Mouse (Mus musculus): Measurements from ENCODE around the gene Ciita.
A peak's percentile ranks its signal among the peaks of the same experiment; 100 is the strongest.

Ciita gene

GRCm38 (mm10) chr16:10479857-10480256 is at the start of gene Ciita:
TSS of gene Ciita (plus strand) at chr16:10480059.
- DNase-seq (ENCODE audit: low read depth, low spot score) = no peak

GRCm38 (mm10) chr16:10431911-10432310 is 47.9 kb upstream of the Ciita start:
- DNase-seq (ENCODE audit: low read depth, low spot score) = no peak

- no peak for DNase-seq (ENCODE audit: low read depth, low spot score)
These were observed 47.5 kb upstream of the Ciita start for GRCm38 (mm10) chr16:10432387-10432786.

- DNase-seq (ENCODE audit: low read depth, low spot score) = no peak
These were observed 46.5 kb upstream of the Ciita start for GRCm38 (mm10) chr16:10433344-10433743.

GRCm38 (mm10) chr16:10436166-10436565 is 43.7 kb upstream of the Ciita start:
- DNase-seq (ENCODE audit: low read depth, low spot score) = no peak

GRCm38 (mm10) chr16:10438055-10438454 is 41.8 kb upstream of the Ciita start:
- DNase-seq (ENCODE audit: low read depth, low spot score) = no peak

GRCm38 (mm10) chr16:10441328-10441727 is 38.5 kb upstream of the Ciita start:
- DNase-seq (ENCODE audit: low read depth, low spot score) = no peak

GRCm38 (mm10) chr16:10441761-10442160 is 38.1 kb upstream of the Ciita start:
- no peak for DNase-seq (ENCODE audit: low read depth, low spot score)

GRCm38 (mm10) chr16:10443723-10444122 is 36.1 kb upstream of the Ciita start:
- DNase-seq (ENCODE audit: low read depth, low spot score) = no peak

GRCm38 (mm10) chr16:10446573-10447263 is 33.1 kb upstream of the Ciita start:
- no peak for DNase-seq (ENCODE audit: low read depth, low spot score)

- peak; percentile 60 for DNase-seq (ENCODE audit: low read depth, low spot score)
These were observed 32.6 kb upstream of the Ciita start, which contains the start of gene Tvp23a for GRCm38 (mm10) chr16:10447264-10447594. TSS of gene Tvp23a (minus strand) at chr16:10447362.

GRCm38 (mm10) chr16:10447781-10448180 is 32.1 kb upstream of the Ciita start:
- no peak for DNase-seq (ENCODE audit: low read depth, low spot score)

GRCm38 (mm10) chr16:10448931-10449330 is 30.9 kb upstream of the Ciita start:
- DNase-seq (ENCODE audit: low read depth, low spot score) = no peak

- DNase-seq (ENCODE audit: low read depth, low spot score) = no peak
These were observed 28.0 kb upstream of the Ciita start for GRCm38 (mm10) chr16:10451906-10452305.

- no peak for DNase-seq (ENCODE audit: low read depth, low spot score)
These were observed 27.4 kb upstream of the Ciita start for GRCm38 (mm10) chr16:10452445-10452896.

- DNase-seq (ENCODE audit: low read depth, low spot score) = no peak
These were observed 25.8 kb upstream of the Ciita start for GRCm38 (mm10) chr16:10453872-10454582.

GRCm38 (mm10) chr16:10454583-10454974 is 25.3 kb upstream of the Ciita start:
- DNase-seq (ENCODE audit: low read depth, low spot score) = no peak

GRCm38 (mm10) chr16:10460188-10460587 is 19.7 kb upstream of the Ciita start:
- DNase-seq (ENCODE audit: low read depth, low spot score) = no peak

GRCm38 (mm10) chr16:10461178-10461577 is 18.7 kb upstream of the Ciita start:
- DNase-seq (ENCODE audit: low read depth, low spot score) = no peak

- DNase-seq (ENCODE audit: low read depth, low spot score) = no peak
These were observed 14.7 kb upstream of the Ciita start for GRCm38 (mm10) chr16:10465011-10465681.

- no peak for DNase-seq (ENCODE audit: low read depth, low spot score)
These were observed 12.3 kb upstream of the Ciita start for GRCm38 (mm10) chr16:10467391-10468107.

- DNase-seq (ENCODE audit: low read depth, low spot score) = no peak
These were observed 11.7 kb upstream of the Ciita start for GRCm38 (mm10) chr16:10468201-10468600.
